Mouse (Mus musculus) testis, adult 2 months (tissue): ENCODE results near the gene Slc1a4.

Experiments used
- CTCF ChIP-seq: fragments of 200-500 bp; IDR thresholded peaks from 2 replicates; pipeline ENCODE4 v1.5.1; 2012; ENCODE audit warnings: low read depth, mild to moderate bottlenecking, inconsistent platforms, low read length, moderate library complexity; ENCODE audit not compliant: control insufficient read depth, insufficient read depth, insufficient replicate concordance
- POLR2A ChIP-seq: fragments of 200-500 bp; IDR thresholded peaks from 2 replicates; pipeline ENCODE4 v1.6.1; 2012; ENCODE audit warnings: low read depth, mild to moderate bottlenecking, inconsistent platforms, low read length, moderate library complexity; ENCODE audit not compliant: control insufficient read depth

- no peak for TF ChIP-seq CTCF
- no peak for TF ChIP-seq POLR2A
These were observed 7.3 kb downstream of the Slc1a4 start for GRCm38 (mm10) chr11:20325073-20325694.
